Mouse (Mus musculus) telencephalon, adult 2 months (tissue): ENCODE measurements around the gene Gmds.

Source experiments
- DNase-seq: peaks from one replicate; pipeline ENCODE4 v3.0.0-alpha.2; 2011; ENCODE audit warnings: low read depth, low spot score

Gene Gmds

DNA sequence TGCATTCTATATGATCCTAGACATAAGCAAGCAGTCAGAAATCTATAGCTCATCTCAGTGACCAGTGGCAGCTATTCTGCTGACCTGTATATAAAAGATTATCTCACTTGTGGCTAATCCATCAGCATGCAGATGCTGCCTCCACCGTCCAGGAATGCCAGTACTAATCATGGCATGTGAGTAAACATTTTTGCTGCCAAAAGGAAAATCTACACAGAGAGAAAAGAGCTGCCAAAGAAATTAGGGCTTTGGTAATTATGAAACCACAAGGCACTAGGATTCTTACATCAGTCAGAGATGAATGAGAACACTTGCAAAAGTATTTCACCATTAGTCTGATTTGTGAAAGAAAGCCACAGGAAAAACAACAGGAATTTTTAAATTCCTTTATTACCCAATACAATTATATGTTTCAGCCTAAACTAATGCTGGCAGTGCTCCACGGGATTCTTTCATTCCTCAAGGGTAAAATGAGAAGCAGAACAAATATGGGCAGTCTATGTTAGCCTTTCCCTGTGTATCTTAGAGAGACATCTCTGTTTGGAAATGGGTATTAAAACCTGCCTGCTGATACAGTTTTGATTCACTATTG, 71.3 kb downstream of the Gmds start:
- no peak for DNase-seq

DNA sequence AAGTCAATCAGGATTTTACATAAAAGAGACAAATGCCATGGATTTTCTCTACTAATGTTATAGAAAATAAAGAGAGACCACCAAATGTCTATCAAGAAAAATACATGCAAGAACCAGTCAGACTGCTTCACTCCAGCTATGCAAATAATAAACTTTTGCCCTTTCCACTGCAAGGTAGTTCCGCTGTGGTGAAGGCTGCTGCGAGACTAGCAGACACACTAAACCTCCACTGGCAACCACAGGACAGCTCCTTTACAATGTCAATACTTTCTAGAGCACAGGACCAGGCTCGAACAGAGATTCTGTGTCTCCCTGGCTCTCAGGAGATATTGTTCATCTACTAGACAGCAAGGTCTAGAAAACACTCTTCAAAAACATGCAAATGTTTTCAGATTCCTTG, 71.8 kb downstream of the Gmds start:
- no peak for DNase-seq

DNA sequence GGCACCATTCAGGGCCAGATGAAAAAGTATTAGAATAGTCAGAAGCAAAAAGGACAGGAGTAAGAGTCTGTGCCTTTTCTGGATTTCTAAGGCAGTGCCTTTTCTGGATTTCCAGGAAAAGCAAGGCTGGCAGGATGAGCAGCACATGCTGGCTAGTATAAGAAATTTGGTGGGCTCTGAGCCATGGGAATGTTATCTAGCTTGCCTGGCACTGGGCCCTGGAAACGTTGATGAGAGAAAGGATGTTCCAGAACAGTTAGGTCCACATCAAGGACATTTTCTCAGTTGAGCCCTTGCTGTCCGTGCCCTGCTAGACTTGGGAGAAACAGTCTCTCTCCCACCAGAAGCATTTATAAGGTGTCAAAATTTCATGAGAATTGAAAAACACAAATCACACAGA, 82.4 kb downstream of the Gmds start:
- DNase-seq: no peak

DNA sequence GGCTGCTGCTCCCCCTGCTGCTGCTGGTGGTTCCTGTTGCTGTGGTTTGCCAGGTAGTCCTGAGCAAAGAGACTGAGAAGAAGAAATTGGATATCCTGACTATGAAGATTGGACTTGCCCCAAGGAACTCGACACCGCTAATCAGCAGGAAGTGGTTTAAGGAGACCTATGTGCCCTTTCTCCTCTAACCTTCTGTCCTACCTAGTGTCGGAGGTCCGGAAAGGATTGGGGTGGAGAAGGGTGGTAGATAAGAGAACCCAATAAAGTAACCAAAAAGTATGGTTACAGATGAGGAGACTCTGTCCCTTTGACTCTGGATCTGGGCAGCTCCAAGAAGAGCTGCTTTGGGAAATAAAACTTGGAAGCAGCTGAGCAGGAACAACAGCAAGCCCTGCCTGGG, 86.3 kb downstream of the Gmds start:
- no peak for DNase-seq

DNA sequence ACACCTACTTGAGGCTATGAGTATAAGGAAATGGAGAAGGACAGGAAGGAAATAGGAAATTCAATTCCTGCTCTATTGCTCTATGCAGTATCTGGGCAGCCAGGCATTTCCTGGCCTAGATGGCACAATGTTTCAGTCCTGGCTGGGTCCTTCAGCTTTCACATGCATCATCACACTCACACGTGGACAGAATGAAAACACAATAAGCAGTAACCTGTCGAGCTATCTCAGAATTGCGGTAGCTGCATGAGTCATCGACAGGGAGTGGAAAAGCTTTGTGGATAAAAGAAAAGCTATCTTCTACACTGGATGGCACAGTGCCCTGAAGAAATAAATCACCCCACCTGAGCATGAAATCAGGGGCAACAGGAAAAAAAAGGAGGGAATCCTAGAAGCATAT, 96.3 kb downstream of the Gmds start:
- no peak for DNase-seq

DNA sequence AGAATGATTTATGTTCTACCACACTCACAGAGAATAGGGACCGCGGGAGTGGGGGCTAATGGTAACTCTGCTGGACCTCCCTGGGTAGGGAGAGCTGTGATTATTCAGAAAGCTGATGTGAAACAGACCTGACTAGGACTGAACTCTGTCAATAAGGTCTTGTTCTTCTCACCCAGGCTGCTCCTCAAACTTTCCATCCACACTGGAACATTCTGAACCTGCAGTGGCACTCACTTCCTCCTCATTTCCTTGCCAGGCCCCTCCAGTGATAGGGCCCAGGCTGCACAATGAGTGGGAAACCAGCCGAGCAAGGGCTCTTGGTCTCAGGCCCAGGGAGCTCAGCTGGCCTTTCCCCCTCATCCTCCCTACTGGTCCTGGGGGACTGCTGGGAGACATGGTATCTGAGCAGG, 102.3 kb downstream of the Gmds start:
- DNase-seq: no peak

DNA sequence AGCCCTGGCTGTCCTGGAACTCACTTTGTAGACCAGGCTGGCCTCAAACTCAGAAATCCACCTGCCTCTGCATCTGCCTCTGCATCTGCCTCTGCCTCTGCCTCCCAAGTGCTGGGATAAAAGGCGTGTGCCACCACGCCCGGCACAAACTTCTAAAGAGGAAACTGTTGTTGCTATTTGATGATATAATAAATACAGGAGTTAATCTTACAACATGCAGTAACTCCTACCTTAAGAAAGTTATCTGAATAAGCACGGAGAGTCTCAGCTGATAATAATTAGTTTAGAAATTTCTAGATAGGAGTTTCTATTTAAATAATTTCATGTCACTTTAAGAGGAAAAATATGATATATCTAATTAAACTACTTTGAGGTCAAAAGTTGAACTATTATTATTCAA, 103.5 kb downstream of the Gmds start:
- DNase-seq: no peak

DNA sequence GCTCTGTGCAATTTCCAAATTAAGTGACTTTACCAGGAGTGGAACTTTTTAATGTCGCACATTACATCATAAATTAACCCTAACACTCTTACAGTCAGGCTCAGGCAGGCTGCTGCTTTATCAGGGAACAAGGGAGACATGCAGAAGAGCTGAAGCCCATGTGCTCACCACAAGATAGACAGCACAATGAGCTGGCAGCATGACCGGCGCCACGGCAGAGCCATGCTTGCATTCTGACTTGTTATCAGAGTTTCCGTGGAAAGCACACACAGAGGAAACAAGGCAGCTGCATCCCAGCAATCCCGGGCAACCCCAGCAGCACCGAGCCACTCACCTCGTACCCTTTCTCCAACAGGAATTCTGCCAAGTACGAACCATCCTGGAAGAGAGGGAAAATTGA, 104.5 kb downstream of the Gmds start:
- no peak for DNase-seq

DNA sequence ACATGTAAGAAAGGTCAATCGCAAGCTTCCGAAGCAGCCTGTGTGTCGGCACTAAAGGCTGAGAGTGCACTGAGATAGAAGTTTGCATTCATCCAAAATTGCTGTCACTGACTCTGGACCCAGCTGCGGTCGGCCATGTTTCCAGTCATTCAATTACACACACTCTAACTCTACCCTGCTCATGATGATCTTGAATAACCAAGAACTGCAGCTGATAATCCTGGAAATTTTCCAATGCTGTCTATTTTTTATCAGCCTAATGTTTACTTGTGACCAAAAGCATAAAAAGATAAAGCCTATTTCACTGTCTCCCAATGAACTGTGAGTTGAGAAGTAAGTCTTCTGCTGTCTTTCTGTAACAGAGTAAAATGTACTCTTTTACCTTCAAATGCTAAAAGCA, 106.1 kb downstream of the Gmds start:
- DNase-seq: no peak

DNA sequence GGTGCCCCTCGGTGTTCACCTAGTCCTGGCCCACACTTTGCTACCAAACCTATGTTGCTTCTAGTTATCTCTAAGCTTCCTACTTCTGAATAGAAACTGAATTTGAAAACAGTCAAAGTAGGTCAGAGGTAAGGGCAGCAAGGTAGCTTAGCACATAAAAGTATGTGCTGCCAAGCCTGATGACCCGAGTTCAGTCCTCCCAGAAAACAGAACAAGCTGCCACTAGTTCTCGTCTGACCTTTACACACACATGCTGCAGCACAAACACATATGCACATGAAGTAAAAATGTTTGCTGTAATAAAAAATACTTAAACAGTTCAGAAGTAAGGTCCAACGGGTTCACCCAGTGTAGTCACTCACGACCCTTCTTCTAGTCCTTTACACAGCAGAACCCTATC, 106.6 kb downstream of the Gmds start:
- no peak for DNase-seq

DNA sequence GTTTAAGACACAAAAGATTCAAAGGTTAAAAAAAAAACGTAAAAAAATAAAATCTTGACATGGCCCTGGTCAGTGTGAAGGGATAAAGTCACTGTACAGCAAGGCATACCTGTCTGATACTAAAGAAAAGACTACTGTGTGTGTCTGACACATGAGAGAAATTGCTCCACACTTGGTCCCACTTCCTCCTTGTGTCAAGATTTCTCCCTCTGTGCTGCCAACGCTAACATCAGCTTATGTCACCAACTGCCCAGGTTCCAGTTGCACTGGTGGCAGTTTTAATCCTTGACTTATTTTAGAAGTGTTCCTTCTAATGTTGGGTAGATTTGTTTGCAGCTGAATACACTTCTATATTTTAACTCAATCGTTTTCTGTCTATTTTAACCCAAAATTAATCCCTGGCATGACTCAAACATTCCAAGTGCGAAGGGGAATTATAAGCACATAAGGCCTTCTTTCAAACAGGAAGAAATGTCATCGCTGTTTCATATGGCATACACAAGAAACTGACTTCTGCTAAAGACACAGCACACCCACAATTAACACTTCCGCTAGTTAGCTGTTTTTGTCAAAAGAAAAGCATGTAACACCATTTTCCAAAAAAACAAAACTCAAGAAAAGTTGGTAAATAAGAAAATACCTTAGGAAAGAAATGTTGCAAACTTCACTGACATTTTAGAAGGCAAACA, 110.5 kb downstream of the Gmds start:
- no peak for DNase-seq

DNA sequence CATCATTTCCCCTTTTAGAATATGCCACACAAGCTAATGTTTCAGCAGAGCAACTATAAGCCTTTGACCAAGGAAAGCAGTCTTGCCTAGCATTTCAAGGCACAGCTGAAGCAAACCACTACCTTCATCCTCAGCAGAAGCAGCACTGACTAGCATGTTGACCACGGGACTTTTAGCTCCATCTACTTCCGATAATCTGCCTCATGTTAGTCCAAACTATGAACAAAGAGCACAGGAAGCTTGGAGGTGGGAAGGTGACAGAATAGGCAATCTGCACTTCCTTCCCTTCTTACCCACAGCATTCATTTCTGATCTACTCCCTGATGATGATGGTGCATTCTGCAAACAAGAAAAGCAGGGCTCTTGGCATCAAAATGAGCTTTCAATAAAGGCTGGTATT, 120.9 kb downstream of the Gmds start:
- DNase-seq: no peak

DNA sequence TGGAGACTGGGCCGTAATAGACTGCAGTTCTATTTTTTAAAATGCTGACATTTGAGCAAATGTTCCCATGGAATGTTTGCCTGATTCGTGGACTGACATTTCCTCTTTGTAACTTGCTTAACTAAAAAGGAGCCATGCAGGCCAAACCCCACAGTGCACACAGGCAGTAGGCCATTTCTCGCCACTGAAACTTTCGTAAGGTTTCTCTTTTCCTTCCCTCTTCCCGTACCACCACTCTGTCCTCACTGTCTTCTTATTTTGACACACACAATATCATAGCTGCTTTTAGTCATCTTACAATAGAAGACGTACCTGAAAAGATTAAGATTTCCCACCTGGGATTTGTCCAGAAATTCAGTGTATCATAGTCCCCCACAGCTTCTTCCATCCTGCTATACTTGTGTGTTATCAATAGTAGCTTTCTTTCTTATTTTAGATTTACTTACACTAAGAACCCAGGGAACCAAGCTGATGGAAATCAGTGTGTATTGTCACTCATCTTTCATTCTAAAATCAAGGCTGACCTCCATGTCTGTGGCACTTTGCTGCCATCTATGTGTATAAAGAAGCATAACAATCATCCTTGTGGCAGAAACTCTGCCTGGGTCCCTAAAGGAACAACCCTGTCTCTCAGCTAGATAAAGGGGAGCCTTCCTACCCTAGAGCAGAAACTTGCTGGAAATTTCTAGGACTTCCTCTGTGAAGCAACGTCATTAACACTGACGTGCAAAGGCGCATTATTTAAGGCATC, 124.7 kb downstream of the Gmds start:
- peak; percentile 9 for DNase-seq

DNA sequence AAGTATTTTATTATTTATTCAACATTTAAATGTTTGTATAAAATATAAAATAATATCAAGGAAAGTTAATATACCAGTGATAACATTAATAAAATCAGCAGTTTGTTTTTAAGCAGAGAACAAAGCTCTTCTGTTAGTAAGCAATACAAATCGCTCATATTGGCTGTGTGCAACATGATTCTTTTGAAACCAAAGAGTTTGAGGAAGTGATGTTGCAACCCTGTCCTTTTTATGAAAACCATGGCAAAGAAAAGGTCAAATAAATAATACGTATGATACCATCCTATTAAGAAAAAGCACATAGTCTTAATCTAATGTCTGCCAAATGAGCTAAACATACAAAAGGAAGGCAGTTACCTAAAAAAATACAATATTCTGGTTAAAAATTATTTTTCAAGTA, 126.4 kb downstream of the Gmds start:
- DNase-seq: no peak

DNA sequence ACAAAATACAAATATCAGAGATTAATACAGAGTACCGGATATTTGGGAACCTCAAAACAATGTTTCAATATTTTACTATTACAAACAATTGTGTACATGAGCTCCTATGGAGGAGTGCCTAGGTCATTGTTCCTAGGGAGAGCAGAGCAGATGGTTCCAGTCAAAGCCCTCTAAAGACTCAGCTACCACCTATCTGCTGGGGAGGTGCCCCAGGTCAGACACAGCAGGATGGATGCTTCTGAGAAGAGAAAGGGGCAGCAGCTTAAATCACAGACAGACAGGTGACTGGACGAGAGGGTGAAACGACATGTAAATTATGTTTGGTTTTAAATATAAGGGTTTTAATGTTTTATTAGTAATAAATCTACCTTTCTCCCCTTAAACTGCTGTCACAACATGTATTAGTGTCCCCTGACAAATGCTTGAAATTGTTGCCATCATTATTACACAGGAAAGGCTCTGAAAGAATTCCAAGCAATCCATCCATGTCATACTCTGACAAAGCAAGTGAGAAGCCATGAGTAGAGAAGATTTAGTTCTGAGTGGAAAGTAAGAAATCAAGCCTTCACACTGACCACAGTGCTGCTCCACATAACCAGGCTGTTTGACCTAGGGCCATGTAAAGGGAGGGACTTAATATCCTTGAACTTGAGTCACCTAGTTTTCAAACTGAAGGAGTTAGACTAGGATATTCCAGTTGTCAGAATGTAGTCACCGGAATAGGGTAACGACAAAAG, 131.2 kb downstream of the Gmds start:
- no peak for DNase-seq

DNA sequence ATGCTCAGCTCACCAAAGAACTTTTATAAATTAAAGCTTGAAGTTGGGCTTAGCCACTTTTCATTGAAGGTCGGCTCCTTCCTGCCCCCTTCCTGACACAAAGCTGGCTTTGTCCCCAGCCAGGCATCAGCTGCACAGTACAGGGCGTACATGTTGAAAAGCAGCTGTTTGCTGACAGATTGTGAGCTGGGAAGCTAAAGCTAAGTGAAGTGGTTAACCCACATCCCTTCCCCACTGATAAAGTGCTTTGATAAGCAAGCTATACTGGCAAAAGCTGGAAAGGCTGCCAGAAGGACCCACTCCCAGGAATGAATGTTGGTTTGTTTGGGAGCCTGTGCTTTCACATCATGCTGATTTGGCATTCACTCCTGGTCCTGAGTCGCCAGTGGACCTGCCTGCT, 158.6 kb downstream of the Gmds start:
- DNase-seq: no peak

DNA sequence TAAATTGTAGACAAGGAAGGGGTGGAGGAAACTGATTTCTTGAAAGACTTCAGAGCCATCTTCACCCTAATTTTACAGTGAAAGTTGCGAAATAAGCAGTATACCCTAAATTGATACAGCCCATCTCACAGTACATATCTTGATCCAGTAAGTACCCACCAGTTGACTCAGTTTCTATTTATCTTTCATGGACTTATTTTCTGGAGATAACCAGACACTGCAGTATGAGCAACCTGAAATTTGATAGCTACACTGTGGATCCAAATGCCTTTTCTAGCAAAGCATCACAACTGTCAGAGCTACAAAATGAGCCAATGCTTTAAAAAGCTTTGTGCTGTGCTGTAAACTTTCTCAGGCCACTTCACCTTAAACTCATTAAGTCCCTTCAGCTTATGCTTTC, 159.9 kb downstream of the Gmds start:
- no peak for DNase-seq

DNA sequence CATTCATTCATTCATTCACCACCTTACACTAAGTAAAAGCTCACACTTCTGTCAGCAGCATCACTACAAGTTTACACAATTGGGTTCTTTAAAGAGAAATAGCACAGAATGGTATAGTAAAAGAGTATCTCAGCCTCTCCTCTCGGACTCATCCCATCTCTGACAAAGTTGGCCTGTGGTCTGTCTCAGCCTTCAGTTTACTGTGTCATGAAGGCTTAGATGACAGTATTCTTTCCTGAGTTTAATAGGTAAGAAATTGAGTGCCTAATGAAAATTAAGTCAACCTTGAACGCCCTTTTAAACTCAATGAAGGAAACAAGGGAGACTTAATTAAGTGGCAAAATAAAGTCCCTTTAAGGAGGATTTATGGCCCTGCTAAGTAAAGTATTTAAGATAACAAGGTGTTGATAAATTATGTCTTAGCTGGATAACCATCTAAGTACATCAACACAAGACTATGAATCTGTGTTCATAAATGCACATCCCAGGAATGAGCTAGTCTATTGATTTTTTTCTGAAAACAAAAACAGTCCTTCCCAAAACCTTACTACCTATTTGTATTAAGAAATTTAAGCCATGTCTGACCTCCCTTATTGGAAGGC, 160.6 kb downstream of the Gmds start:
- DNase-seq: no peak

DNA sequence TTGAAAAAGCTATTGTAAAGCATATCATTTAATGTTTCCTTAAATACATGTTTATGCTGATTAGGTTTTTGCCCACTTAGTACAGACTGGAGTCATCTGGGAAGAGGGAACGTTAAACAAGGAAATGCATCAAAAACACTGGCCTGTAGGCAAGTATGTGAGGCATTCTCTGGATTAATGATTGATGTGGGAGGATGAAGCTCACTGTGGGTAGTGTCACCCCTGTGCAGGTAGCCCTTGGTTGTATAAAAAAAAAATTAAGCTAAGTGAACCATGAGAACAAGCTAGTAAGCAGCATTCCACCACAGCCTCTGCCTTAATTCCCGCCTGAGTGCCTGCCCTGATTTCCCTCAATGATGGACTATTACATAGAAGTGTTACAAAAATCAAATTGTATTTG, 163.5 kb downstream of the Gmds start:
- no peak for DNase-seq

DNA sequence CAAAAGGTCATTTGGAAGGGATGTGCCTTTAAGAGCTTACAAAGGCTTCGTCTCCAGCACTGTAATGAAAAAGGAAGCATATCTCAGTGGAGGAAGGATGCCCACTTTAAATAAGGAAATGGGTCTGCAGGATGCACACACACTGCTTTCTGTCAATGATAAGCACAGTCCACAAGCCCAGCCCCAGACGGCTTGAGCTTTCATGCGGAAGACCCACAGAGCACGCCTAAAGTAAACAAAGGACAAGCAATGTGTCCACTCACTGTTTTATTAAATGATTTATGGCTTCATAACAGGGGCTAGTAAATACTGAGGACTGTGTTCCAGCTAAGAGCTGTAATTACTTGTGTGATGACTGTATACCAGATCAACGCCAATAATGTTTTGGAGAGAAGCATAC, 169.4 kb downstream of the Gmds start:
- no peak for DNase-seq

DNA sequence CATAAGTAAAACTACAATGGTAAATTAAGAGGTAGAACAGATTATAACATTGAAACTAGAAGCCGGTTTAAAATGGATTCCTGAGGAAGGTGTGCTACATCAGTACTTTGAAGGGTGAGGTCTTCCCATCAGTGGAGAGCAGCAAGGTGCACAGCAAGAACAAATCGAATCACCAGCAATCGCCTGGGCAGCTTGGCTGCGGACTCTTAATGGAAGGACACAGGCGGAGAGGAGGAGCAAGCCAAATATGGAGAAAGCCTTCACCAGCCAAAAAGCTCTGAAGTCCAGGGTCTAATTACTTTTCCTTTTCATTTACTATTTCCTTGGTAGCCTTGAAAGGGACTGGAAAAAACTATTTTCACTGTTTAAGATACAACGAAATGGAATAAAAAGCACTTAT, 170.7 kb downstream of the Gmds start:
- no peak for DNase-seq

DNA sequence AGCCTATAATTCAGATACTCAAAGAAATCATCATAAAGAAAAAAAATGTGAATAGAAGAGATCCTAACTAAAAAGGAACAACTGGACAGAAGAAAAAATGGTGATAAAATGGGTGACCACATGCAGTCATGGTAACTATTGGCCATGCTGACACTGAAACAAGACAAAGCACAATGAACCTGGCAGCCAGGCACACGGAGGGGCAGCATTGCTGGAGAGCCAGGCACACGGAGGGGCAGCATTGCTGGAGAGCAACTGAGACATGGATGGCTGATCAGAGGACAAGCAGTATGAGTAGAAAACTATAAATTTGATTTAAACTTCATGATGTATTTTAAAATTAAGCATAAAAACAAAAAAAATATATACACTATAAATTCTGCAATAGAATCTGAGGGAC, 173.0 kb downstream of the Gmds start:
- DNase-seq: no peak
